Mouse (Mus musculus) brain, embryonic 14.5 days (tissue): ENCODE measurements at regions not wholly inside any gene's neighbourhood (a gene's known extent, or its start where the extent isn't known, plus 50 kb on each side); places are given as distances from the start of the nearest gene placed in this dataset.
"Not testable (repeated sequence)": the region's sequence is repeated elsewhere in the genome, so short reads cannot be mapped to it uniquely, and the experiment has no call there.

Experiments
- DNase-seq: peaks from one replicate; pipeline ENCODE4 v3.0.0-alpha.2; 2011; ENCODE audit warnings: low read depth
- CTCF ChIP-seq: fragments of 200-500 bp; IDR thresholded peaks from 2 replicates; pipeline ENCODE4 v1.5.1; 2012; ENCODE audit warnings: inconsistent platforms, mild to moderate bottlenecking, moderate library complexity, borderline replicate concordance; ENCODE audit not compliant: insufficient read depth, insufficient read length; ENCODE audit errors: extremely low read depth
- POLR2A ChIP-seq: fragments of 200-500 bp; IDR thresholded peaks from 2 replicates; pipeline ENCODE4 v1.6.1; 2012; ENCODE audit warnings: mild to moderate bottlenecking, inconsistent platforms, borderline replicate concordance; ENCODE audit not compliant: poor library complexity, insufficient read depth, insufficient read length, severe bottlenecking; ENCODE audit errors: extremely low read depth

GRCm38 (mm10) chr1:107805823-107806222 lies 216.0 kb downstream of the Serpinb8 start:
- no peak for TF ChIP-seq CTCF
- DNase-seq, result peak; percentile 13

GRCm38 (mm10) chr1:107807367-107807766 lies 217.6 kb downstream of the Serpinb8 start:
- not testable (repeated sequence) for DNase-seq

GRCm38 (mm10) chr1:107811136-107811535 lies 221.3 kb downstream of the Serpinb8 start:
- no peak for DNase-seq
- no peak for TF ChIP-seq POLR2A

GRCm38 (mm10) chr1:107811859-107812258 lies 222.1 kb downstream of the Serpinb8 start:
- no peak for DNase-seq
- TF ChIP-seq CTCF, result no peak
- TF ChIP-seq POLR2A, result no peak

- DNase-seq, result no peak
- TF ChIP-seq CTCF (no peak), POLR2A (no peak)
Measured at GRCm38 (mm10) chr1:107837877-107838276, 248.1 kb downstream of the Serpinb8 start.

- TF ChIP-seq POLR2A (no peak), CTCF (no peak)
- peak; percentile 45 for DNase-seq
Measured at GRCm38 (mm10) chr1:107852386-107852785, 262.6 kb downstream of the Serpinb8 start.

GRCm38 (mm10) chr1:107853001-107853400 lies 263.2 kb downstream of the Serpinb8 start:
- DNase-seq, result no peak
- TF ChIP-seq CTCF, result no peak
- no peak for TF ChIP-seq POLR2A

GRCm38 (mm10) chr1:107897743-107898437 lies 308.1 kb downstream of the Serpinb8 start:
- TF ChIP-seq POLR2A (no peak), CTCF (no peak)
- DNase-seq, result peak; percentile 59

GRCm38 (mm10) chr1:107899261-107899660 lies 309.5 kb downstream of the Serpinb8 start:
- peak; percentile 89 for DNase-seq

GRCm38 (mm10) chr1:107900449-107900848 lies 310.6 kb downstream of the Serpinb8 start:
- peak; percentile 54 for DNase-seq
- no peak for TF ChIP-seq POLR2A
- TF ChIP-seq CTCF, result no peak

More at GRCm38 (mm10) chr1:107899261-107899660, 309.5 kb downstream of the Serpinb8 start:
- no peak for TF ChIP-seq POLR2A
- no peak for TF ChIP-seq CTCF

- DNase-seq, result no peak
- TF ChIP-seq CTCF (no peak), POLR2A (no peak)
Measured at GRCm38 (mm10) chr1:107900913-107901312, 311.1 kb downstream of the Serpinb8 start.

- no peak for TF ChIP-seq POLR2A
- TF ChIP-seq CTCF, result no peak
- peak; percentile 87 for DNase-seq
Measured at GRCm38 (mm10) chr1:107908236-107909063, 318.6 kb downstream of the Serpinb8 start.
